Mouse (Mus musculus) embryo, embryonic 11 days (tissue): ENCODE data around the gene Acbd5.
A peak's percentile ranks its signal among the peaks of the same experiment; 100 is the strongest.
"Not testable (repeated sequence)": the region's sequence is repeated elsewhere in the genome, so short reads cannot be mapped to it uniquely, and the experiment has no call there.

ENCODE experiments used
- DNase-seq: peaks from one replicate; pipeline ENCODE4 v3.0.0-alpha.2; 2015

The Acbd5 gene

DNA sequence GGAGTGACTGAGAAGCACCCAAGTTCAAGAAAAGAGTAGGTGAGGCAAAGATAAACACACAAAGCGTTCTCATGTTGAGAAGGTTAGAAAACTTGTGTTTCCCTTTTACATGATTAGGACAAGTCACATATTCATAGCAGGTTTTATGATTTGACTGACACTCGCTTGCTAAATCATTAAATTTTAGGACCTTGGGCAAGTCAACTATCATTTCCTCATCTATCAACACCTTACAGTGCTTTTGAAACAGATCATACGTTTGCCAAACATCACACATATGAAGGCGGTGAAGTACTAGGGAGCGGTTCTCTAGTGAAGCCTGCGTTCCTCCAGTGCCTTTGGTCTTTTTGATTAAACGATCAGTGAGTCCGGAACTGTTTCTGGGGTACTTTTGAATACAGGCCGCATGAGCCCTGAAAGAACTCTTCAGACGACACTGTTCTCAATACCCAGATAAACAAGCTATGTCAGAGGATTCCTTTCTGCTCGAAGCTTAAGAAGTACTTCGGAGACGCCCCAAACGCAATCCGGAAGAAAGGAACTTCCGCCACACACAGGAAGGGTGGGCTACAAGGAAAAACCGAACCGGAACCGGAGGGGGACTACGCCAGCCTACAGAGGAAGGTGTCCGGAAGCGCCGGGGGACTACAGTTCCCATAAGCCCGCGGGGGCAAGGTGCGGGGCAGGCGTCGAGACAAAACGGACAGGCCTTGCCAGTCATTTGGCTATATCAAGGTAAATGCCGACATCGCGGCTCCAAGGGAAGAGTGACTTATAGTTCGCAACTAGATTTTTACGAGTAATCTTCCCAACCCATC, at the start of gene Acbd5:
Gene Acbd5 (plus strand): TSS at position 616 of the 818 bp plus-strand sequence.
- DNase-seq: peak; percentile 98

DNA sequence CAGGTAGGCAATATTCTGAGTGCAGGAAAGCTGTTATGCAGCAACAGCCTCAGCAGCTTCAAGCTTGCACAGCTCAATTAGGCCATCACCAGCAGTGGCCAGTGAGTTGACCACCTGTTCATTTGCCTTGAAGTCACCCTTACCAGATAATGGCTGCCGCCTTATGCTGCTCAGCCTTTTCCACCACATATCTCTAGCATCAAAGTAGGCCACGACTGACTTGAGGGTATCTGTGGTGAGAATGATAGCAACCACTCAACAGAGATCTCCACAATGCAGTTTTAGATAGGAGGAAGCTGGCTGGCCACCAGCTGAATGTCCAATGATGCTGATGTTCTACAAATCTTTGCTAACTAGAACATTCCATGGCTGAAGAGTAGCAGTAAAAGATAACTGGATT, 48.8 kb upstream of the Acbd5 start:
- DNase-seq: no peak

DNA sequence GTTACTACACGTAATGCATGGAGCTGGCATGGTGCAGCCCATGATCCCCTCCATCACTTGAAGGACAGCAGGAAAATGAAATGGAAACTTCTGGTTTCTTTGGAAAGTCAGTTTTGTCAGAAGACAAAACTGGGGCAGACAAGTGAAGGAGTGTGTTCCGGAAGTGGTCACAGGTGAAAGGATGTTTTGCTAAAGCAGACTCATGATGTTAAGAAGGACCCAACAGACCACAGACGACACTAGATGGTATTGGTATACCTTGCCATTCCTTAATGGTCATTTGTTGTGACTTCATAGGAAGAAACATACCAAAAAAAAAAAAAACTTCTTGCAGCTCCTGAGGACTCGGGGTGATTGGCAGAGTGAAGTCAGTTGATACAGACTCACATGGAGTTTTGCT, 46.6 kb upstream of the Acbd5 start:
- DNase-seq: no peak

DNA sequence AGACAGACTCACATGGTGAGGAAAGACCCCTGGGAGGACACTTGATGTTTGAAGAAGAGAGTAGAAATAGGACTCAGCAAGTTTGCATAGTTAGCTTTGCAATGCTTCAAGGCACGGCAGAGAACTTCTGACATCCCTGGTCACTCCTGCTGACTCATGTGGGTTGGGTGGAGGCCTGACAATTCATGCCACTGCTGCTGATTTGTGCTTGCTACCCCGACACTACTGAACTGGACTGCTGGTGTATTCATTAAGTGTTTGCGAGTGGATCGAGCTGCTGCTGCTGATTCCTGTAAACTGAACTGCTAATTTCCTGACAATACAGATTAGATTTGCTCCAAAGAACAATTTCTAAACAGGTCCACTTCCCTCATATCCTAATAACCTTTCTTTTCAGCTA, 46.2 kb upstream of the Acbd5 start:
- no peak for DNase-seq

DNA sequence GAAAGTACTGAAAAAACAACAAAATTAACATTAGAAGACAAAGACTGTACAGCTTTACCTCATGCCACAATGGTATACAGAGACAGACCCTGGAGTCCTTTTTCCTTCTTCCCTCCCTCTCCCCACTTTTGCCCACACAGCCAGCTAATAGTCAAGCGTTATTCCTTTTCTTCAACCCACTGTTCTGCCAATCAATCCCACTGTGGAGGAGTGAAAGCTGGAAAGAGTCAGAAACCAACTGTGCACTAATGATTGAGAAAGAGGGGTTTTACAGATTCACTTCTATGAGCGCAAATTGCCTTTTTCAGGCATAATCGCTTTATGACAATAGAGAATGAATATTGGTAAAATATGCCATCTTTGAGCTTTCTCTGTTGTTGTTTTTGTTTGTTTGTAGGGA, 44.9 kb upstream of the Acbd5 start:
- DNase-seq: no peak

DNA sequence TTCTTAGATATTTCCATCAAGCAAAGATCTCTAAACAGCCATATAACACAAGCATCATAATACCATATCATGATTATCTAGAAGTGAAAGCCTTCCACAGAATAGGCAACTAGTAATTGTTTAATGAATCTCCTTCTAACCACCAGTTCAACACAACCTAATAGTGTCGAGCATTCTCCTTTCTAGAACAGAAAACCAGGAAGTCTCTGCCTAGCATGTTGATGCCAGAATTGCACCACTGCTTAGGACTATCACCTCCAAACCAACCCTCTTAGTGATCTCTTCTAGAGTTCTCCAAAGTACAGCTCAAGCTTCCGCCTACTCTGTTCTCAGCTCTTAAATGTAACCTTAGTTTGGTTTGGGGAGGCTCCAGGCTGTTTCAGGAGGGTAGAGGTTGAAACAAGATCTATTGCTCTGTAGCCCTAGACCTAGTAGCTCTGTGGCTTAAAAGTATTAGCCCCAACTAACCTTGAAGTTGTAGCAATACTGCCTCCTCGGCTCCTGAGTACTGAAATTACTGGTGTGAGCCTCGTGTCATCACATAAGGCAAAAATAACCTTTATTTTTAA, 44.2 kb upstream of the Acbd5 start:
- DNase-seq: no peak

DNA sequence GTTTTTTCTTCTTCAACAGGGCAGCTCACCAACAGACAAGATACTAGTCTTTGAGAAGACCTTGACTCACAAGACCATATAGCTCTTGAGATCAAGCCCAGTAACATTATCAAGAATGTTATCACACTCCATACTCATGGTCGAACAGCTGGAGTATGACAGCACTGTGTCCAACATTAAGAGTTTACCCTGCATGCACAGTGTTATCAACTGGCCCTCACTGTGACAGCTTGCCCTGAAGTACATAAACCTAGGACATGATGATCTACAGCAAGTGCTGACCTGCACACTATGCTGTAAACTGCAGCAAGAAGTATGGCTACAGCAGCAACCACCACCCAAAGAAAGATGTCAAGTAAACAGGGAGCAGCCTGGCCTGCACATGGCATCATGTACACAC, 41.6 kb upstream of the Acbd5 start:
- DNase-seq: no peak

DNA sequence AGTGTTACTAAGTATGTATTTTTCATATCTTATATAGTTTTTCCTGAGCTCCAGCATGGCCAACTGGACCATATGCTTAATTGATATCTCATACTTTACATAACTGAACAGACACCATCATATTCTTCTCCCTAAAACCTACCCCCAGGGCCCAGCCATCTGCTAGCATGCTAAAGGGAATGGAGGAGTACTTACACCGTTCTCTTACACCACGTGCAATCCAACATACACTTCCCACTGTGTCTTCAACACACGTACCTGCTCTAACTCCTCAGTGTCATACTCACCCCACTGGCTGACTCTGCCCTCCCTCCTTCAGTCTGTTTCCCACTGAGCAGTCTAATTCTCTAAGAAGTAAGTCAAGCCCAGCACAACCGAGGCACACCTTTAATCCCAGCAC, 39.1 kb upstream of the Acbd5 start:
- DNase-seq: no peak

DNA sequence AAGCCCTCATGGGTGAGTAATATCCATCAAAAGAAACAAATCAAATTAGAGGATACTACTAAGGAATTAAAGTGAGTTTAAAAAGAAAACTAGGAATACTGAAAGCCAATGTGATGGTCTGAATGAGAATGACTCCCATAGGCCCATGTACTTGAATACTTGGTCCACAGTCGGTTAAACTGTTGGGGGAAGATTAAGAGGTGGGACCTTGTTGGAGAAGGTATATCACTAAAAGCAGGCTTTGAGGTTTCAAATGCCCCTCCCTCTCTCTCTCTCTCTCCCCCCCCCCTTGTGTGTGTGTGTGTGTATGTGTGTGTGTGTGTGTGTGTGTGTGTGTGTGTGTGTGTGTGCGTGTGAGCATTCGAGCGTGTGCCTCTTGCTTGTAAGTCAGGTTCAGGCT, 37.3 kb upstream of the Acbd5 start:
- DNase-seq: no peak

DNA sequence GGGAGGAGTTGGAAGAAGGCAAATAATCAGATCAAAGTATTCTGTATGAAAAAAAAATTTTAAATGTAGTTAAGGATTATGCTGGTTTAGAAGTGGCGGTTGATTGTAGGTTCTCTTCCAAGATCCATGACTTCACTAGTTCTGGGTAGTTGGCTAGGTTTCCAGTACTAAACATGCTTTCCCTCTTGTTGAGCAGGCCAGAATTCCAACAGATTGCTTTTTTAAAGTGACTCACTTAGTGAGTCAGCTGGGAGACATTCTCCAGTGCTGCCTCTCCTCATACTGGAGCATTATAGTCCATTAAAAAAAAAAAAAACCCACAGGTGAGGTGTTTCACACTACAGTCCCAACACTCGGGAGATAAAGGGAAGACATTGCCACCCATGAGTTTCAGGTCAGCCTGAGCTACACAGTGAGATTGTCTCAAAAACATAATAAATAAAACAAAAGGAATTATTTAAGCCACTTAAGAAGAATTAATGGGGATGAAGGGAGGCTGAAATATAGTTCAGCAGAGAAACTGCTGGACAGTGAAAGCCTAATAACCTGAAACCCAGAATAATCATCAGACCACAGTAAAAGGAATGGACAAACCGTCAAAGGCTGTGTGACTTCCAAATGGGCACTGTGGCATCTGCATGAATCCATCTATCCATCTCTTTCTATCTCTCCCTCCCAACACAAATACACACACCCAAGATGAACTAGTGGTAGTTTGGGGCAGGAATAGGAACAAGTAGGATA, 33.1 kb upstream of the Acbd5 start:
- no peak for DNase-seq

DNA sequence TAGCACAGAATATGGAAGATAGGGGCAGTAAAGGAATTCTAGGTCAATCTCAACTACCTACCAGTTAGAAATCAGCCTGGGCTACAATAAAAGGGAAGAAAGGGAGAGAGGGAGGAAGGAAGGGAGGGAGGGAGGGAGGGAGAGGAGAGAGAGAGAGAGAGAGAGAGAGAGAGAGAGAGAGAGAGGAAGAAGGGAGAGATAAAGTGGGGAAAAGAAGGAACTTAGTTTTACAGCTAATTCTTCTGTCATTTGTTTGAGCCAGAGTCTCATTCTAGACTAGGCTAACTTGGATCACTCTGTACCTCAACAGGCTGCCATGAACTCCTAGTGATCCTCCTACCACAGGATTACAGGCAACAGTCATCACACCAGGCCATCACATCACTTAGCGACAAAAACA, 32.5 kb upstream of the Acbd5 start:
- DNase-seq: no peak

DNA sequence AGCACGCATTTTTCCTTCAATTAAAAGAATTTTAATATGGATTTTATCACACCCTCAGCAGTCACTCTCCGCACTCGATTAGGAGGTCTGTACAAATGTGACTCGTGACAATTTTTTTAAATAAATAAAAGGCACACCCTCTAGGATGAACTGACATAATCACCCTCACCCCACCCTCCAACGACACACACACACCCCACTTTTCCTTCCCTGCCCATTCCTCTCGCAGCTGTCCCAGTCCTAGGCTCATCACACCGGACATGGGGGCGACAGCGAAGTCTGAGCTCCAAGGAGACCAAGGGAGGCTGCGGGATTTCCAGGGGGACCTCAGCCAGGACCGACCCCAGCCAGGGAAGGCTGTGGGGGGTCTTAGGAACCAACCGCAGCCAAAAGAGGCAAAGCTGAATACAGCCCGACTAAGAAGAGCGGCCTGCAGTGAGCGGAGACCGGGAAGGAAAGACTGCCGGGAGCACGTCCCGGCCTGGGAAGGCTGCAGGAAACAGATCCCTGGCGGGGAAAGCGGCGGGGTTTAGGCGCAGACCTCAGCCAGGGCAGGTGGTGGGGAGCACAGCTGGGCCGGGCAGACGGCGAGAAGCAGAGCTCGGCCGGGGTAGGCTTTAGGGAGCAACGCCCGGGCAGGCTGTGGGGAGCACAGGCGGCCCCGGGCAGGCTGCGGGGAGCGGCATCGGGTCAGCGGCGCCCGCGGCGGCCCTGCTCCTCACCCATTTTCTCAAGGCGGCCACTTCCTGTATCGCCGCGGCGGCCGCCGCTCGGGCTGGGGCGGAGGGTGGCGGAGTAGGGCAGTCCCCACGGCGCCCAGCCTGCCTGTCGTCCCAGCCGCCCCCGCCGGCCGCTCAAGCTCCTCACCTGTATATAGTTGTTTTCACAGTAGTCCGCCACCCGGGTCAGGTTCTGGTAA, 28.6 kb upstream of the Acbd5 start:
- DNase-seq: no peak

DNA sequence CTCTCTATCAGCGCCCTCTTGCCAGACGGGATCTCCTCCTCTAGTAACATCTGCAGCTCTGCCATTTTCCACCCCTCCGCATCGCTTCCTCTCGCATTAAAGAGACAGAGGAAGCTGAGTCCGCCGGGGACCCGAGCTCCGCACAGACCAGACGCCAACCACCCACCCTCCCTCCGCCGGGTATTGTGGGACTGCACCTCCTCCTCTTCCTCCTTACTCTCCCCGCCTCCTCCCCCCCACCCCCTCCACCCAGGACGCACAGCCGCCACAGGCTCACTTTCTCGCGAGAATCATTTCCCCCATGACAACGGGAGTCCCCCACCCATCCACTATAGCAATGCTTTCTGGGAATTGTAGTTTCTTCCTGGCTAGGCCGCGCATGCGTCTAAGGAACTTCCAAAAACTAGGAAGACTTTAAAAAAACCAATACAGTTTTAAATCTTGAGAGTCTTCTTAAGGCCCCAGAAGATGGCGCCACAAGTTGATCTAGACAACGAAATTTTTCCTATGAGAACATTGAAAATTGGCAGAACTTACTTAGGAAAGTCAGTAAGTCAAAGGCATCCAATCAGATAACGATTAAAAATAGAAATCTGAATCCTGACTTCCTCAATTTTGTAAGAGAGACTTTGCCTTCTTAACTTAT, 27.8 kb upstream of the Acbd5 start, which contains the start of gene Abi1:
Gene Abi1 (minus strand): TSS at position 241 of the 646 bp plus-strand sequence.
- DNase-seq: peak; percentile 98

DNA sequence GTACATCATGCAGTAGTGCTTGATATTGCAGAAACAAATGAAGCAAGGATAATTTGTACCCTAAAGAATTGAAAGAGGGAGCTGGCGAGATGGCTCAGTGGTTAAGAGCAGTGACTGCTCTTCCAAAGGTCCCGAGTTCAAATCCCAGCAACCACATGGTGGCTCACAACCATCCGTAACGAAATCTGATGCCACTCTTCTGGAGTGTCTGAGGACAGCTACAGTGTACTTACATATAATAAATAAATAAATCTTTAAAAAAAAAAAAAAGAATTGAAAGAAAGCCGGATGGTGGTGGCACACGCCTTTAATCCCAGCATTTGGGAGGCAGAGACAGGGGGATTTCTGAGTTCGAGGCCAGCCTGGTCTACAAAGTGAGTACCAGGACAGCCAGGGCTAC, 27.3 kb upstream of the Acbd5 start:
- DNase-seq: not testable (repeated sequence)

DNA sequence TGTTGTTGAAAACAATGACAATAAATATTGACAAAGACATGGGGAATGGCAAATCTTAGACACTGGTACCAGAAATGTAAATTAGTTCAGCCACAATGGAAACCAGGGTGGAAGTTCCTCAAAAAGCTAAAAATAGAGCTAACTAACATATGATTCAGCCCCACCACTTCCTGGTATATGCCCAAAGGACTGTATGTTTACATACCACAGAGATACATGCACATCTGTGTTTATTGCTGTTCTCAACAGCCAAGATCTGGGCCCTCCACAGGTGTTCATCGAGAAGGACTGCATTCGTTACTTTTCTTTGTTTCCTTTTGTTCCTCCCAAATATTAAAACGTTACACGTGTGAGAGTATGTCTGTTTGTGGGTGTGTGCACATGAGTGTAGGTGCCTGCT, 26.5 kb upstream of the Acbd5 start:
- no peak for DNase-seq

DNA sequence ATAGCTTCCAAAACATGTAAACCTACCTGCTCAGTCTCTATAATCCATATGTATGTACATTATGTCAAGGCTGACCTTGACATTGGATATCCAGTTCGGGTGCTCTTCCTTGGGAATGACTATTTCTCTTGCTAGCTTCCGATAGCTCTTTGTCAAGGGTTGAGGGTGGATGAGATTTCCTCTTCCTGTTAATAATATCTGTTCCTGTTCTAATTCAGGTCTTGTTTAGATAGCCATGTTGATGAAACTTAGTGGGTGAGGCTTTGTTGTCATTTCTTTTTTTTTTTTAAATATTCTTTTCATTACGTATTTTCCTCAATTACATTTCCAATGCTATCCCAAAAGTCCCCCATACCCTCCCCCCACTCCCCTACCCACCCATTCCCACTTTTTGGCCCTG, 25.8 kb upstream of the Acbd5 start:
- no peak for DNase-seq

DNA sequence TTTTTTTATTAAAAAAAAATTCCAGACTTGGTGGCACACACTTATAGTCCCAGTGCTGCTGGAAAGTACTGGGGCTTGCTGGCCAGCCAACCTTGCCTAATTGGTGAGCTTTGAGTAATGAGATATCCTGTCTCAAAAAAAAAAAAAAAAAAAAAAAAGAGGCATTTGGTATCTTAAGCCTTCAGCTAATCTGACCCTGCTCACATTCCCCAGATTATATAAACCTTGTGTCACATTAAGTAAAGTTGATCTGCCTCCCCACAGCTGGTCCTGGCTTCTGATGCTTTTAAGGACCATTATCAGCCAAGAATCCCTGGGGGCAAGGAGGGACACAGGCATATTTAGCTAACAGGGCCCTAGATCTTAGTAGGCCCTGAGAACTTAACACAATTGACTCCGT, 22.3 kb upstream of the Acbd5 start:
- no peak for DNase-seq

DNA sequence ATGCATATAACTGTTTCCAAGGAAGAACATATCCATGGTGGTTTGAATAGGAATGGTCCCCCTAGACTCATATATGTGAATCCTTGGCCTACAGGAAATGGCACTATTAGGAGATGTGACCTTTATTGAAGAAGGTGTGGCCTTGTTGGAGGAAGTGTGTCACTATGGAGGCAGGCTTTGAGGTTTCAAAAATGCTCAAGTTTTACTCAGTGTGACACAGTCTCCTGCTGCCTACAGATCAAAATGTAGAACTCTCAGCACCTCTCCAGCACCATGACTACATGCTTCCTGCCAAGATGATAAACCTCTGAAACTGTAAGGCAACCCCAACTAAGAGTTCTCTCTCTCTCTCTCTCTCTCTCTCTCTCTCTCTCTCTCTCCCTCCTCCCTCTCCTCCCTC, 20.0 kb upstream of the Acbd5 start:
- DNase-seq: no peak

DNA sequence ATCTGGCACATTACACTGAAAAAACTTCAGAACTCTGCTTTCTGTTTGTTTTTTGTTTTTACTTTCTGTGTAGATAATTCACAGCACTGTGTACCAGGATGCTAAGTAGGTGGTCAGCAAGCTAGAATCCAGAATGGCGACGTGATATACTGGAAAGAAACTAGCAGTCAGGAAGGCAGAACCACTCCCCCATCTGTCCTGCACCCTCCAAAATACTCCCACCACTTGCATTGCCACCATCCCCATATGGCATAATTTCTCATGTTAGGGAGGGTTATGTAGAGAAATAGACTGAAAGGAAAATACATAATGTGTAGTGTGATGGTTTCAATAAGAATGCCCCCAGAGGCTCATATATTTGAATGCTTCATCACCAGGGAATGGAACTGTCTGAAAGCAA, 16.1 kb upstream of the Acbd5 start:
- DNase-seq: no peak

DNA sequence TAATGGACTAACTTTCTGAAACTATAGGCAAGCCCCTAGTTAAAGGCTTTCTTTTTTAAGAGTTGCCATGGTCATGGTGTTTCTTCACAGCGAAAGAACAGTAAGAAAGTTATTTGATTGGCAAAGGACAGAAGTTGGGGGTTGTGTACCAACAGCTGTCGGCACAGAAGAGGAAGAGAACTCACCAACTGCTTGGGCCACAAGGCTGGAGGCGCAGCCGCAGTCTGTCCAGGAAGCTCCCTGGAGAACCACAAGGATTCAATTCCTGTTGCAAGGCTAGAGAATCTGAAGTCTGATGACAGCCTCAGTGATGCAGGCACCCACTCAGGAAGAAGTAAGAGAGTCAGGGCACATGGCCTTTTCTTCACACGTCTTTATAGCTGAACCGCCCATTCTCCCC, 15.4 kb upstream of the Acbd5 start:
- no peak for DNase-seq

DNA sequence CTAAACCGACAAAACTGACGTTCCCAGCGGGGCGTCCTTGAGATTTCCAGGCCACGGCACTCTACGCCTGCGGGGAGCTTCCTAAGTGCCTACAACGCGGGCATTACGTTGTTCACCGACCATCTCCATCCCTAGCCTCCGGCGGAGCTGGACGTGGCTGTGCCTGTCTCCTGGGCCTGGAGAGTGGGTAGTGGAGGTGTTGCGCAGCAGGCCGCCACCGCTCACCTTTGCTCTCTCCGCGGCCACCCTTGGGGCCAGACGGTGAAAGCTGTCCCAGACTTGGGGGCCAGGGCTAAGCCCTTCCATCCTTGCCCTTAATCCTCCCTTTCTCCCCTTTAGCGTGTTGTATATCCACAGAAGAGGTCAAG, 387 bp downstream of the Acbd5 start:
- no peak for DNase-seq
